Mouse (Mus musculus) testis, postnatal 10 days (tissue): ENCODE results near the gene Clstn2.

ENCODE experiments used
- DNase-seq: peaks from one replicate; pipeline ENCODE4 v3.0.0; 2021; ENCODE audit warnings: low spot score

Clstn2 gene

GRCm38 (mm10) chr9:98032573-98033272 is at the start of gene Clstn2:
Gene Clstn2, minus strand, starts transcription at chr9:98033181.
- DNase-seq = peak; percentile 72

GRCm38 (mm10) chr9:98067767-98068166 is 34.8 kb upstream of the Clstn2 start:
- no peak for DNase-seq

- no peak for DNase-seq
Measured at GRCm38 (mm10) chr9:98061646-98062045, 28.7 kb upstream of the Clstn2 start.

- DNase-seq = no peak
Measured at GRCm38 (mm10) chr9:98057291-98057690, 24.3 kb upstream of the Clstn2 start.

GRCm38 (mm10) chr9:98051343-98051742 is 18.4 kb upstream of the Clstn2 start:
- no peak for DNase-seq

GRCm38 (mm10) chr9:98033273-98033855 is 383 bp upstream of the Clstn2 start:
- DNase-seq = peak; percentile 59

GRCm38 (mm10) chr9:98031898-98032572 is 946 bp downstream of the Clstn2 start:
- peak; percentile 46 for DNase-seq

GRCm38 (mm10) chr9:98030715-98031114 is 2.3 kb downstream of the Clstn2 start:
- DNase-seq = no peak

GRCm38 (mm10) chr9:98025548-98025947 is 7.4 kb downstream of the Clstn2 start:
- no peak for DNase-seq

GRCm38 (mm10) chr9:98023069-98023468 is 9.9 kb downstream of the Clstn2 start:
- DNase-seq = no peak

GRCm38 (mm10) chr9:98019876-98020275 is 13.1 kb downstream of the Clstn2 start:
- DNase-seq = no peak

- DNase-seq = no peak
Measured at GRCm38 (mm10) chr9:98018687-98019086, 14.3 kb downstream of the Clstn2 start.

- DNase-seq = no peak
Measured at GRCm38 (mm10) chr9:98016576-98016975, 16.4 kb downstream of the Clstn2 start.

- DNase-seq = no peak
Measured at GRCm38 (mm10) chr9:97996349-97996748, 36.6 kb downstream of the Clstn2 start.

- no peak for DNase-seq
Measured at GRCm38 (mm10) chr9:97995723-97996122, 37.3 kb downstream of the Clstn2 start.

- no peak for DNase-seq
Measured at GRCm38 (mm10) chr9:97992131-97992530, 40.9 kb downstream of the Clstn2 start.

- DNase-seq = no peak
Measured at GRCm38 (mm10) chr9:97977339-97977738, 55.6 kb downstream of the Clstn2 start.

GRCm38 (mm10) chr9:97974801-97975347 is 58.1 kb downstream of the Clstn2 start:
- DNase-seq = no peak

GRCm38 (mm10) chr9:97966691-97967090 is 66.3 kb downstream of the Clstn2 start:
- no peak for DNase-seq

GRCm38 (mm10) chr9:97957508-97957907 is 75.5 kb downstream of the Clstn2 start:
- no peak for DNase-seq

GRCm38 (mm10) chr9:97956407-97957106 is 76.4 kb downstream of the Clstn2 start:
- DNase-seq = no peak

GRCm38 (mm10) chr9:97953746-97954359 is 79.1 kb downstream of the Clstn2 start:
- no peak for DNase-seq
